In the genomic region with DNA sequence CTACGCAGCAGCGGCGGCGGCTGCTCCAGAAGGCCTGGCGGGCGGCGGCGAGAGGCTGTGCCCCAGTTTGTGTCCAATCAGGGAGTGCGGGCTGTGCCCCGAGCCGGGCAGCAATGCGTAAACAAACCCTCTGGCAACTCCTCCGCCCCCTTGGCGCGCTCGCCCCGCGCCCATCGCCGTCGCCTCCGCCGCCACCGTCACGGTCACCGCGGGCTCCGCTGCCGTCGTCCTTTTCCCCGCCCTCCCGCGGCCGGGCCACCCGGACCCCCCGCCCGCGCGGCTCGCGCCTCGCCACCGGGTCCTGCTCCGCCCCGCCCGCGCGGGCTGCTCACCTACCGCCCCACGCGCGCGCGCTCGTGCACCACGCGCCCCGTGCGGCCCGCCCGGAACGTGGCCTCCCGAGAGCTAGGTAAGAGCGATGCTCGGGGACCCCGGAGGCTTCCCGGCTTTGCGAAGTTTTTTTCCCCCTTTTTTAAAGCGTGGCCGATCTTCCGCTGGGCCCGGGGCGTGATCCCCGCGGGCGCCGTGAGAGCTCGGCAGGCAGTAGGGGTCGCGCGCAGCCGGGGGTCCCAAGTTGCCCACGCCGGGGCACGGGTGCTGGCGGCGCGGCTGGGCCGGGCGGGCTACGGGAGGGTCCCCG, we compare ENCODE assay signal across 8 mouse cellular contexts. TPM values are rescaled to one million over a fixed set of nuclear protein-coding genes. Genes with fewer than 3 reads are reported as not detected.
DNase-seq lines count a peak whose midpoint lies in the region; ATAC-seq and TF ChIP-seq lines count a peak whose summit lies in the region.

A gene (plus strand): TSS at position 149 of the 640 bp plus-strand sequence.

- TF ChIP-seq CTCF in cortical plate, adult 2 months (IDR thresholded peaks at IDR 0.05; ENCODE audit: extremely low read depth, insufficient read depth, low read length): no peak

- H3K4me3 ChIP-seq in cortical plate, adult 2 months (ENCODE audit: insufficient read depth, low read length): peak within 1 kb of the TSS; percentile 57
- H3K4me3 ChIP-seq in megakaryocyte, embryonic 14.5 days (replicated peaks): peak within 1 kb of the TSS; percentile 94

- DNase-seq in ZHBTc4 (ENCODE audit: low read depth, low spot score): peak; percentile 73
- peak; percentile 81 for DNase-seq in gastrocnemius, postnatal 14 days
- DNase-seq in left cerebral cortex, postnatal 10 days (ENCODE audit: extremely low spot score in 1 of 2, low spot score in 2 of 2): peak; percentile 43 to 68
- peak; percentile 78 for DNase-seq in right cerebral cortex, adult 18-20 months
- DNase-seq in urinary bladder, adult 2 months (ENCODE audit: low spot score): peak; percentile 75

- no peaks in the 10 kb centered on the region for H3K4me1 ChIP-seq in cortical plate, adult 2 months (ENCODE audit: control insufficient read depth, insufficient read depth, low read length)
- H3K4me1 ChIP-seq in megakaryocyte, embryonic 14.5 days: peaks cover 30% of the 10 kb centered on the region

- peak; percentile 44 for ATAC-seq in inflammation-experienced regulatory T-cells, adult 6 months

- intact Hi-C loops in gastrocnemius, postnatal 14 days (cut with DNase I; ENCODE audit: low total_unique reads): loop anchor here (10.0 kb wide), 1 partner anchor 163 kb away; no protein-coding TSS in a partner anchor
- intact Hi-C loops in left cerebral cortex, postnatal 10 days (cut with DNase I): no loop called here

- peaks cover 7% of the 10 kb centered on the region; the same call in 1 of the 2 replicates for H3K9me3 ChIP-seq in megakaryocyte, embryonic 14.5 days

- H3K27me3 ChIP-seq in megakaryocyte, embryonic 14.5 days (replicated peaks): peaks cover 64% of the 10 kb centered on the region

- no peak for TF ChIP-seq POLR2A in cortical plate, adult 2 months (IDR thresholded peaks at IDR 0.05; ENCODE audit: extremely low read depth, insufficient read depth, low read length)

- no peaks in the 10 kb centered on the region for H3K36me3 ChIP-seq in megakaryocyte, embryonic 14.5 days (replicated peaks; ENCODE audit: low read length)

- H3K27ac ChIP-seq in cortical plate, adult 2 months (ENCODE audit: insufficient read depth, low read length): peak within 1 kb of the TSS; percentile 97

RNA-seq across cellular contexts. Expression of the gene that starts here (rescaled TPM):
- polyA plus RNA-seq in cortical plate, adult 2 months (2012; rRNA removed): 13.9 and 14.4 TPM in 2 replicates
- total RNA-seq in gastrocnemius, postnatal 14 days (2021): 10 to 100 TPM; 14.9 to 16.5 TPM
- polyA plus RNA-seq in inflammation-experienced regulatory T-cells, adult 6 months (2017; shearing (Covaris generic)): 10 to 100 TPM; 26.3 to 55.8 (median 46.6) TPM
- total RNA-seq in left cerebral cortex, postnatal 10 days (2021): 10 to 100 TPM in 1 of 2 experiments, 1 to 10 TPM in 1; 9.5 to 10.5 TPM
- polyA plus RNA-seq in megakaryocyte, embryonic 14.5 days (2012; ENCODE audit: insufficient read depth, low replicate concordance): 0.58 and 1.6 TPM in 2 replicates
- polyA plus RNA-seq in urinary bladder, adult 2 months (2012; rRNA removed): 18.9 and 24.6 TPM in 2 replicates

Comparison
In these comparisons a context has a peak if more than half of its experiments do, and no peak if none do; other contexts are left out.
1. Peak in every context shown above with its lines: DNase-seq, ATAC-seq, H3K4me3 ChIP-seq and H3K27ac ChIP-seq.